Mouse (Mus musculus) Patski (cell line): ENCODE results near the gene Stip1. TPM values are rescaled to one million over a fixed set of nuclear protein-coding genes. Genes with fewer than 3 reads are reported as not detected.

Experiments
- ATAC-seq: fragments of 100-300 bp; one replicate; pipeline ENCODE4 v1.8.0; 2021
- CTCF ChIA-PET: fragments of 350-600 bp; sonication (Branson Sonifier 250); formaldehyde crosslinking; loops from one replicate; lab custom pipeline; 2022; ENCODE audit warnings: inconsistent platforms; lab: Charles Lee
- POLR2A ChIA-PET: fragments of 350-600 bp; sonication (Branson Sonifier 250); formaldehyde crosslinking; loops from one replicate; lab custom pipeline; 2022; ENCODE audit warnings: antibody characterized with exemption, inconsistent platforms; lab: Charles Lee
- DNase-seq: peaks from one replicate; pipeline ENCODE4 v3.0.0-alpha.2; 2011; ENCODE audit warnings: low read depth, low spot score
- H3K27me3 ChIP-seq: fragments of 371-371 bp; one replicate; pipeline ENCODE4 v1.5.1; 2021
- CTCF ChIP-seq: fragments of 100-300 bp; IDR thresholded peaks from one replicate; pipeline ENCODE4 v1.5.1; 2021
- in situ Hi-C: fragments of 300-500 bp; cut with MboI; formaldehyde crosslinking; loops from 3 replicates; pipeline ENCODE4 v1.11.1; 2018; ENCODE audit warnings: low pct_unique_long_range_greater_than_20kb, mixed read lengths
- polyA plus RNA-seq: library from polyadenylated mRNA; unstranded; gene quantifications from one replicate; pipeline ENCODE4 v1.2.3, GENCODE M21; 2021

Gene Stip1
- polyA plus RNA-seq, 1 experiment from 2014 or later, result 301 TPM

DNA sequence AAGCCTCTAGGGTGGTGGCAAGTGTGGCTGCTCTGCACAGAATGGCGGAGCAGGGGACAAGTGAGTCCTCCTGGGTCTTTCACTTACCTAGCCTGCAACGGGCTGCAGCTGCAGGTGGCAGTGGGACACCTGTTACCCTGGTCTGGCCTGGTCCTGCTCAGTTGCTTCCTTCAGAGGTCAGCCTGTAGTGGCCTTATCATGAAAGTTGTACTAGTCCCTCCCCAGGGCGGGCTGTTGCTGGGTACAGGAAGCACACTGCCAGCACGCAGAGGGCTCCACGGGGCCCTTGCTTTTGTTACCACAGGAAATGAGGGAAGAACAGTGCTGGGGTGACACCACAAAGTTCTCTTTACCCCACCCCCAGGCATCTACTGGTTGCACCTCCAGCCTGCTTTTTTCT is 20.6 kb downstream of the Stip1 start, which contains the start of gene Fermt3:
Fermt3 (minus strand) TSS at position 279 of the 400 bp plus-strand sequence.
- ChIA-PET POLR2A (no interaction called here), CTCF (interaction anchor here (1.0 kb wide), 1 partner anchor 39 kb away, joined by 5 read pairs; the partner anchor contains the start of gene Fkbp2)
- TF ChIP-seq CTCF, result no peak
- ATAC-seq, result no peak
- in situ Hi-C loops, result loop anchor here (25.0 kb wide), 1 partner anchor 532 kb away; no protein-coding TSS in a partner anchor
- DNase-seq, result no peak
- H3K27me3 ChIP-seq, result no peaks in the 10 kb centered on the region

DNA sequence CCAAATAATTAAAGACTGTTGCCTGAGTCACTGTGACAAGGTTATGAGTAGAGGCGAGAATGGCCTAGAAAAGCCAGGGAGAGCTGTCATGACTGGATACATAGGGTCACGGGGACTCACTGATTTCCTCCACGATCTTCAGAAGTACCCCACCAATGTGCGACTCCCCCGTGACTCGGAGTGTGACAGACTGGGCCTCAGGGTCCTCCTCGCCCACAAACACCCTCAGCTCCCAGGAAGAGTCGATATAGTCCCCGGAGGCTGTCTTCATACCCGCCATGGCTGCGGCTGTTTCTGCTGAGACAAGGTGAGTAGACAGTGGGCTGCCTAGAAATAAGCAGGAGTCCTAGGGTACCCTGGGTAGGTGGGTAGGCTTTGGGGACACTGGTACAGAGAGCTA is 21.2 kb downstream of the Stip1 start:
- no peak for ATAC-seq
- POLR2A ChIA-PET, result no interaction called here
- in situ Hi-C loops, result loop anchor here (25.0 kb wide), 1 partner anchor 531 kb away; no protein-coding TSS in a partner anchor

DNA sequence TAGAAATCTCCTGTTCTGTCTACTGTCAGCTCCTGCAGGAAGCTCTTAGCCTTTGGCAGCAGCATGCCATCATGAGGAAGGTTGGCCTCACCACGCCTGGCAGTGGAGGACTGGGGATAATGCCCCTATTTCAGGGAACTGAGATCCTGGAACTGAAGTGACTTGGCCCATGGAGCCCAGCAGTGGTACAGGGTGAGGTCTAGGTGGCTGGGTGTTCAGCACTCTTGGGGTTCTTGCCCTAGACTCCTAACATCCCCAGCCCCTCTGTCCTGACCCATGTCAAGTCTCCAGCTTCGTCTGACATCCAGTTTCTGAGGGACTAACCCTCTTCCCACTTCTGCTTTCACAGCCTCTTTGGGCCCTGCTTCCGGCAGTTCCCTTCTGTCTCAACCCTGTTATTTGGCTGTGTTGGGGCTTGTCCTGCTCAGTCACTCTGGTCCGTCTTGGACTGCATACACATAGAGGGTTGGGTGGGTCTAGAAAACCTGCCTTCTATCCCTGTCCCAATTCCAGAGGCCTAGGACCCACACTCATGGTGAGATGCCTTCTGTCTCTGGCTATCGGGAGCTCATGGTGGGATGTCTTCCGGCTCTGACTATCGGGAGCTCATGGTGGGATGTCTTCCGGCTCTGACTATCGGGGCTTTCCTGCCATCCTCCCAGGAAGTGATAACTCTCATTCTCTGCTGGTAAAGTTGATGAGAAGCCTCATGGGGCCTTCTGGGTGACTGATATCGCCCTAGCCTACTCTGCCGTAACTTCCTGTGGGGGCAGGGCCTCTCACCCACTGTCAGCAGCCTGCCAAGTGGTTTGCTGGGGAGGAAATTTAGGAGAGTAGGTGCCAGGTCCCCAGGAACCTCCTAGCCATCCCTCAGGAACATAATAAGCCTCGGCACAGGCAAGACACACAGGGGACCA is 22.0 kb downstream of the Stip1 start:
- no peak for DNase-seq
- ATAC-seq, result no peak
- ChIA-PET CTCF (interaction anchor here (1.0 kb wide), 1 partner anchor 38 kb away, joined by 5 read pairs; the partner anchor contains the start of gene Fkbp2), POLR2A (no interaction called here)
- in situ Hi-C loops, result loop anchor here (25.0 kb wide), 1 partner anchor 530 kb away; no protein-coding TSS in a partner anchor
- no peaks in the 10 kb centered on the region for H3K27me3 ChIP-seq
- no peak for TF ChIP-seq CTCF

More for the DNA sequence above, 21.2 kb downstream of the Stip1 start:
- H3K27me3 ChIP-seq, result no peaks in the 10 kb centered on the region
- TF ChIP-seq CTCF, result no peak
- CTCF ChIA-PET, result interaction anchor here (1.0 kb wide), 1 partner anchor 39 kb away, joined by 5 read pairs; the partner anchor contains the start of gene Fkbp2
- DNase-seq, result no peak

DNA sequence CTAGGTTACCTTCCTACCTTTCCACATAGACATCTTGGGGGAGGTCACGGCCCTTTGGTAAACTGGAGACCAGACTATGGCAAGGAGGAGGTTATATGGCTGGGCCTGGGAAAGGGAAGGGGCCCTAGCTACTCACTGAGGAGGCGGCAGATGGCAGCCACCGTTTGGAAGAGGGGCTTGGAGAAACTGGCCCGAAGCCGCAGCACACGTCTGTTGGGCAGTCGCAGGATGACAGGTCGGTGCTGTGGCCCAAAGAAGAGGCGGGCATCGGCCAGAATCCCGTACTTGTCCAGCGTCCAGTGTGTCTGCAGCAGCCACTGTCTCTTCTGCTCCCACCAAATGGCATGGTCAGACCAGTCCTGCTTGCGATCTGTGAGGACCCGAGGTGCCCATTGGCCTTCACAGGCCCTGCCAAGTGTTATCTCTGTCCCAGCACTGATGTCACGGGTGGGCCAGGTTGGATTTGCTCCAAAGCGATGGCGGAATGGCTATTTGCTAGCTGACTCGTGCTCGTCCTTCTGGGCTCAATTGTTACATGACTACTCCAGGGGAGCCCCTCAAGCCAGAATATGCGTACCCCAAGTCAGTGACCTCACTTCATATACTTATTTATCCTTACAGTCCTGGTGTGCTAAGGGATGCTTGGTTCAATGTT is 25.2 kb downstream of the Stip1 start:
- ChIA-PET CTCF (interaction anchor here (0.6 kb wide), 1 partner anchor 53 kb away, joined by 3 read pairs; no protein-coding TSS in a partner anchor), POLR2A (no interaction called here)
- in situ Hi-C loops, result loop anchor here (25.0 kb wide), 1 partner anchor 527 kb away; no protein-coding TSS in a partner anchor
- no peak for TF ChIP-seq CTCF
- DNase-seq, result no peak
- no peak for ATAC-seq
- no peaks in the 10 kb centered on the region for H3K27me3 ChIP-seq

DNA sequence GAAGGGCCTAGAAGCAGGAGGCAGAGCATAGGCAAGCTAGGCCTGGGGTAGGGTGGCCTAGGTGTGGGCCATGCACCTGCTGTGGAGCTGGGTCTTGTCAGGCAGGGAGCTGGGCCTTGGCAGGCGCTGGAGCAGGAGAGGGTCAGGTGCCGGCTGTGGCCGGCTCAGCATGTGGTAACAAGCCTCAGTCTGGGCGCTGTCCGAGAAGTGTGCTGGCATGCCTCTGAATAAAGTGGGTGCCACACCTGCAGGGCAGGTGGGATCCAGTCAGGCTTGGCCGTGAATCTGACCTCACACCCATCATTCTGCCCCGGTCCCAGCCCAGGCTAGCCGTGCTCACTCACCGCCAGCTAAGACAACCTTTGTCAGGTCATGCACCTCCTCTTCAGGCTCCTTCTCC is 25.8 kb downstream of the Stip1 start:
- ChIA-PET CTCF (interaction anchor here (0.6 to 1.7 kb wide), 2 partner anchors 18 to 53 kb away, joined by 3 to 4 read pairs; partner anchors contain the start of genes Nudt22 and Trpt1), POLR2A (no interaction called here)
- no peaks in the 10 kb centered on the region for H3K27me3 ChIP-seq
- TF ChIP-seq CTCF, result no peak
- in situ Hi-C loops, result loop anchor here (25.0 kb wide), 1 partner anchor 527 kb away; no protein-coding TSS in a partner anchor
- no peak for DNase-seq
- no peak for ATAC-seq

DNA sequence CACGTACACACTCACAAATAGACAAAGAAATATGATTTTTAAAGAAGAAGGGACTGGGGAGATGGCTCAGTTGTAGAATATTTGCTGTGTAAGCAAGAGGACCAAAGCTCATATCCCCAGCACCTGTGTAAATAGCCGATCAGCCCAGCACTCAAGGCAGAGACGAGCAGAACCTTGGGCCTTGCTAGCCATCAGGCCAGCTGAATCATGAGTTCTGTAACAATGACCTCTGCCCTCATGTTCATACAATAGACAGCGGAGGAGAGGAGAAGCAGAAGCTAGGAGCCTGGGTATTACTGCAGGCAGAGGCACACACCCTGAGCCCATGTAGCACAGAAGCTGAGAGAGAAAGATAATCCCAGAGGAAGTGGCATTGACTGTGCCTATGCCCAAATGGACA is 27.3 kb downstream of the Stip1 start:
- DNase-seq (no peak), ATAC-seq (no peak)
- no peak for TF ChIP-seq CTCF
- ChIA-PET POLR2A (interaction anchor here (0.6 kb wide), 1 partner anchor 36 kb away, joined by 3 read pairs; the partner anchor contains the start of gene Plcb3), CTCF (interaction anchor here (0.7 to 1.7 kb wide), 3 partner anchors 17 to 24 kb away, joined by 3 to 4 read pairs (median 4); partner anchors contain the start of genes Nudt22 and Trpt1)
- in situ Hi-C loops, result loop anchor here (25.0 kb wide), 1 partner anchor 525 kb away; no protein-coding TSS in a partner anchor
- no peaks in the 10 kb centered on the region for H3K27me3 ChIP-seq

DNA sequence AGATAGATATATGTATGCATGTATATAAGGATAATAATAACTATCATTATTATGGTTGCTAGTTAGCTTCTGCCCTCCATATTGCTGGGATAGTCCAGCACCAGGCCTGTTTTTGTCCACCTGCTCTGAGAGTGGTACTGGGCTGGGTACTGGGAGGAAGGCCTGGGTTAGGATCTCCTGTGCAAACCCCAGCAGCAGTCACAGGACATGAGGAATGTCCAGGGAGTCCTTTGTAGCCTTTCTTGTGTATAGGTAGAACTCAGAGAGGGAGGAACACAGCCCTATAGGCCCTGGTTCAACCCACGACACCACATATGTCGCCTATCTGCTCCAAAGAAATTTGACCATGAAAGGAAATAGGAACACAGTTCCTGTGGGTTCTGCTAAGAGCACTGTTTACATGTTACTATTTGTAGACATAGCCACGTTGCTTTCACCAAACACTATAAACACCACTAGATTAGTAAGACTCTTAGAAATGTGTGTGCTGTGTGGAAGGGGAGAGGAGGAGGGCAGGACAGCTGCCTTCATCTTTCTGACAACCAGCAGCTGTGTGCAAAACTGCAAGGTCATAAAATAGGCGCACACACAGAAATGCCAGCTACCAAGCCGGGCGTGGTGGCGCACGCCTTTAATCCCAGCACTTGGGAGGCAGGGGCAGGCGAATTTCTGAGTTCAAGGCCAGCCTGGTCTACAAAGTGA is 32.7 kb downstream of the Stip1 start:
- no peak for TF ChIP-seq CTCF
- CTCF ChIA-PET, result interaction anchor here (2.1 kb wide), 1 partner anchor 9 kb away, joined by 6 read pairs; no protein-coding TSS in a partner anchor
- POLR2A ChIA-PET, result interaction anchor here (1.6 kb wide), 1 partner anchor 11 kb away, joined by 3 read pairs; the partner anchor contains the start of genes Nudt22 and Trpt1
- no peak for DNase-seq
- in situ Hi-C loops, result loop anchor here (25.0 kb wide), 1 partner anchor 520 kb away; no protein-coding TSS in a partner anchor
- ATAC-seq, result no peak
- no peaks in the 10 kb centered on the region for H3K27me3 ChIP-seq

DNA sequence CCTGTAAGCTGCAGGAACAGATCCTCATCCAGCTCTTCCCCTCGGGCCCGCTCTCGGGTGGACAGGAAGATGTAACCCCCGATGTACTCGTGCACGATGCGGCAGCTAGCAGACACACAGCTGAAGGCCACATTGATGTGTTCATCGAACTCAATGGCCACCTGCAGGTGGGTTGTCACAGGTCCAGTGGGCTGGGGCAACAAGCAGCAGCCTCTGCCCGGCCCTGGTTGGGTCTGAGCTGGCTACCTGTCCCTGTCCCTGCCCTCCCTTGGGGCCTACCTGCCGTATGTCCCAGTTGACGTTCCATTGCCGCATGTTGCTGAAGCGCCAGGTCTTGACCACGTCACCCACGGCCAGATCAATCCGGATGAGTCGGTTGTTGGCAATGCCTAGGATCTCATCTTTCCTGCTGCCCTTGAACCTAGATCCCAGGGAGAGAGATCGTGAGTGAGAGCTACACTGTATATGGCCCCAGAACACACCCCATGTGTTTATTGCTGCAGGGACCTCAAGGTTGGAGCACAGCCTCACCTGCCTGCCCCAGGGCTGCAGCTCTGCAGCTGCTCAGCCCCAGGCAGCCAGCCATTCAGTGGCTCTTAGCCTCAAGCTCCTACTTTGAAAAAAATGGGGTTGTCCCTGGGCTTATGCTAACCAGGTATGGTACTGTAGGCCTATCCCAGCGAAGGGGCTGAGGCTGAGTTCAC is 40.3 kb downstream of the Stip1 start:
- ChIA-PET POLR2A (interaction anchor here (0.6 to 1.7 kb wide), 2 partner anchors 29 to 40 kb away, joined by 3 read pairs; partner anchors contain the start of gene Stip1), CTCF (interaction anchor here (0.9 kb wide), 1 partner anchor 21 kb away, joined by 3 read pairs; no protein-coding TSS in a partner anchor)
- no peaks in the 10 kb centered on the region for H3K27me3 ChIP-seq
- DNase-seq (no peak), ATAC-seq (no peak)
- in situ Hi-C loops, result loop anchor here (25.0 kb wide), 1 partner anchor 512 kb away; no protein-coding TSS in a partner anchor
- no peak for TF ChIP-seq CTCF
